Mouse (Mus musculus): ENCODE data around the gene Ttc9c.
A peak's percentile ranks its signal among the peaks of the same experiment; 100 is the strongest.

GRCm38 (mm10) chr19:8770567-8771270 lies 48.4 kb downstream of the Ttc9c start, which contains the start of gene Tmem223:
- TF ChIP-seq E2F4 (IDR thresholded peaks at IDR 0.05; ENCODE audit: insufficient read depth) = no peak
- TF ChIP-seq POLR2A (IDR thresholded peaks at IDR 0.05; ENCODE audit: insufficient read length, low read depth) = peak; percentile 72
- TF ChIP-seq MAX (IDR thresholded peaks at IDR 0.05; ENCODE audit: low read depth) = no peak
